Mouse (Mus musculus) cerebellum, adult 2 months (tissue): ENCODE measurements at regions not wholly inside any gene's neighbourhood (a gene's known extent, or its start where the extent isn't known, plus 50 kb on each side); places are given as distances from the start of the nearest gene placed in this dataset.

Experiments used
- CTCF ChIP-seq: fragments of 200-500 bp; IDR thresholded peaks from 2 replicates; pipeline ENCODE4 v1.5.1; 2011; ENCODE audit warnings: low read depth, mild to moderate bottlenecking, control low read depth, low read length, moderate library complexity, borderline replicate concordance; ENCODE audit not compliant: insufficient read depth
- POLR2A ChIP-seq: fragments of 200-500 bp; IDR thresholded peaks from 2 replicates; pipeline ENCODE4 v1.6.1; 2011; ENCODE audit warnings: low read length, control low read depth, borderline replicate concordance; ENCODE audit not compliant: insufficient read depth

- TF ChIP-seq CTCF (no peak), POLR2A (no peak)
Observed at GRCm38 (mm10) chr5:119766372-119766771, 66.1 kb upstream of the Tbx5 start.
